Mouse (Mus musculus) ZHBTc4 (cell line): ENCODE measurements around the gene Nudcd2.
"Not testable (repeated sequence)": the region's sequence is repeated elsewhere in the genome, so short reads cannot be mapped to it uniquely, and the experiment has no call there.

Experiments
- DNase-seq: peaks from one replicate; pipeline ENCODE4 v3.0.0-alpha.2; 2011; ENCODE audit warnings: low read depth, low spot score

The Nudcd2 gene

DNA sequence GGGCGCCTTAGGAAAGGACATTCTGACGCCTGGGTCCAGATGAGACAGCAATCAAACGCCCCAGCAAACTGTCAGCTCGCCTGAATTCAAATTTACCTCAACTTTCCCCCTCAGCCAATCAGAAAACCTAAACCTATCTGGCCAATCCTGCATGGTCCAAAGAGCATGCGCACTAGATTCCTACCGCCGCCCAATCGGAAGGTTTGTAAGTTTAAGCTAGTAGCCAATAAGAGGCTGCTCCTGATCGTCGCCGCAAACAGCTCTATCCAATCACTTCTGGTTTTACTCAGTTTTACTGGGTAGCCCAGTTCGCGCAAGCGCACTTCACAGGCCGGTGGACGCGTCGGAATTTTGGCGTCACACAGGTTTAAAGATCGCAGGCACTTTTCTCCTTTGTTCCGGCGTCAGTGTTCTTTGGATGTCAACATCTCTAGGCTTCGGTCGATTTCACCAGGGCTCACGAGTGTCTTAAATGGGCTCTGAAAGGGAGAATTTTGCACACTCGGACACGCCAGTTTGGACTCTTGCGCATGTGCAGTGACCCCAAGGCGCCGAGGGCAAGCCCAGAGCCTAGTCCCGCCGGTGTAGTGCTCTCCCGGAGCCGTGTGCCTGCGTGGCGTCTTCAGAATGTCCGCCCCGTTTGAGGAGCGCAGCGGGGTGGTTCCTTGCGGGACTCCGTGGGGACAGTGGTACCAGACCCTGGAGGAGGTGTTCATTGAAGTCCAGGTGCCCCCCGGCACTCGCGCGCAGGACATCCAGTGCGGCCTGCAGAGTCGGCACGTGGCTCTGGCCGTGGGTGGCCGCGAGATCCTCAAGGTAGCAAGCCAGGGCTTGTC is at the start of gene Nudcd2, which contains the start of gene Hmmr:
Gene Nudcd2 (plus strand): TSS at position 329 of the 836 bp plus-strand sequence.
Gene Hmmr (minus strand): TSS at position 84 of the 836 bp plus-strand sequence.
- peak; percentile 99 for DNase-seq

DNA sequence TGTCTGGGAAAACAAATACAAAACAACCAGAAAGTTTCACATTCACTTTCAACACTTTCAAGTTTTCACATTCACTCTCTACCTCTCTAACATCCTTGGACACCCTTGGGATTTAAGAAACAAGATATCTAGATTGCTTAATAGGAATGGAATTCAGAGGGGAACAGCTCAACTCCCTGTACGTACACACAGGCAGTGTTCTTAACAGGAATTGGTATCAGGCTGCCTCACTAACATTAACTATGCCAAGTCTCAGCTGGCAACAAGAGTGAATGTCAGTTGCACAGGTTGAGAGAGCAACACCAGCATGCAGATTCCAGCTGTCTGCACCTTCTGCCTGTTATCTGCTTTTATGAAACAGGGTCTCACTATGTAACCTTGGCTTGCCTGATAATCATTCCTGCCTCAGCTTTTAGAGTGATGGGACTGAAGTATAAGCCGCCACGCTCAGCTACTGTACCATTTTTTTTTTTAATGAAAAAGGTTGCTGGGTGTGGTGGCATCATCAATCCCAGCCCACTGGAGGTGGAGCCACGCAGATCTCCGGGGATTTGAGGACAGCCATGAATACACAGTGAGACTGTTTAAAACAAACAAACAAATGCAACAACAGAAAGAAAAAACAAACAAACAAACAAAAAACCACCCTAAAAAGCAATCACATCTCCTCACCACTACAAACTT is 42.9 kb upstream of the Nudcd2 start:
- DNase-seq, result peak; percentile 14

- peak; percentile 66 for DNase-seq
These were observed 41.4 kb upstream of the Nudcd2 start for GRCm38 (mm10) chr11:40692101-40692509.

DNA sequence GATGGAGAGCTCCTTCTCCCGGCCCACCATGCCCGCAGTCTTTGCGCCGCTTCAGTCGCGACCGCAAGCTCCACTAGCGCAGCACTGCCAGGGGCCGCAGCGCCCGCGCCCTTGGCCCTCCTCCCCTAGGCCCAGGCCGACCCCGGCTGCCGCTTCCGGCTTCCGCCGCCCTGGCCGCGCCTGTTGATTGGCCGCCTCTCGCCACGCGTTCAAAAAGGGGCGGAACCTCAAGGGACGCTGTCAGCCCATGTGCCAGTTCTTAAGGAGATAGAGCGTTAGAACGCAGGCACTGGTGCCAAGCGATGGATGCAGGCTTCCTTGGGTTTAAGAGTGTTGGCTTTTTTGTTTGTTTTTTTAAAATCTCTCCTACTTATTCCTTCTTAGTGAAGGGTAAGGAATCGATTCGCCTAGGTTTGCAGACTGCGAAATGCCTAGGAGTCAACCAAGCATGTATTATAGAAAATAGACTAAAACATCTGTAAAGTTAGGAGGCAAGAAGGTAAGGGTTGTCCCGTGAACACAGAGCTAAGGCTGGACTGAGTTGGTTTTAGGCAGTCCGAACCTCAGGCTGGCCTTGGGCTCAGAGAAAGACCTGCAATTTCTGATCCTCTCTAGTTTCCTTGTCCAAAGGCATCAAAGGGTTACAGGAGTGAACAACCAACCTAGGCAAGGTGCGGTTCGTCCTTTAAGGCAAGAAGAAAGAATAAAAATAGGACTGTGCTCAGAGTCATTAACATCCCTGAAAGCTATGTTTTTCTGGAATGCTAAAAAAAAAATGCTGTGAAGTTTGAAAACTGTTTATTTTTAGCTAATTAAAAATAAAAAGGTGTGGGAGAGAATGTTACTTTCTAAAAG is 40.7 kb upstream of the Nudcd2 start:
- peak; percentile 97 for DNase-seq

GRCm38 (mm10) chr11:40693366-40693951 is 40.0 kb upstream of the Nudcd2 start:
- peak; percentile 64 for DNase-seq

- DNase-seq, result peak; percentile 94
These were observed 39.0 kb upstream of the Nudcd2 start for GRCm38 (mm10) chr11:40694311-40695087.

- DNase-seq, result no peak
These were observed 38.4 kb upstream of the Nudcd2 start, which contains the start of gene Mat2b for GRCm38 (mm10) chr11:40695103-40695502. Gene Mat2b (minus strand): TSS chr11:40695203.

GRCm38 (mm10) chr11:40709899-40710298 is 23.6 kb upstream of the Nudcd2 start:
- not testable (repeated sequence) for DNase-seq

DNA sequence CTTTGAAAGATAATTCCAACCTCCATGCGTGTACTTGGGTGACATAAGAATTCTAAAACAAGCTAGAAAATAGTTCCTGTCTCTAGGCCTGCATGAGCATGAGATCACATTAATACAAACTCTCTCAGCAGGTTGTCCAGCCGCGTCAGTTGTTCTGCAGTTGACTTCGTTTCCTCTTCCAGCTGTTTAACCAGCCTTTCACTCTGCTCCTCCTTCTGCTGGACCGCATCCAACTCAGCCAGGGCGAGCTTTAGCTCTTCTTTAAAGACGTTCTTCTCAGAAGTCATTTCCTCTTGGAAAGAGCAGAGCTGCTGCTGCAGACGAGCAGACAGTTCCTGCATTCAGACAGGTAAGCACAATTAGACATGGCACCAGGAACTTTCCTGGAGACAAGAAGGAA is 19.6 kb upstream of the Nudcd2 start:
- no peak for DNase-seq

DNA sequence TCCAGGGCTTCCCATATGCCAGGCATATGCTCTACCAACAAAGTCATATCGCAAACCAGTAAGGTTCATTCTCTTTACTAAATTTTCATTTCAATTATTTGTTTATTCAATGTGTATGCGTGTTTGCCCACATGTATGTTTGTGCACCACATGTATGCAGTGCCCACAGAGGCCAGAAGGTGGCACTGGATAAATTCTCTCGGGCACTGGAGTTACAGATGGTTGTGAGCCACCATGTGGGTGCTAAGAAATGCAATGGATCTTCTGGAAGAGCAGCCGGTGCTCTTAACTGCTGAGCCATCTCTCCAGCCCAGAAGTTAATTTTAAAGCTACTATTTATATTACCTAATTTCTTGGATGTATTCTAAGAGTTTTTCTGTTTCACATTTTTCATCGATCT is 17.9 kb upstream of the Nudcd2 start:
- peak; percentile 67 for DNase-seq

- DNase-seq, result no peak
These were observed 15.1 kb upstream of the Nudcd2 start for GRCm38 (mm10) chr11:40718324-40718723.

DNA sequence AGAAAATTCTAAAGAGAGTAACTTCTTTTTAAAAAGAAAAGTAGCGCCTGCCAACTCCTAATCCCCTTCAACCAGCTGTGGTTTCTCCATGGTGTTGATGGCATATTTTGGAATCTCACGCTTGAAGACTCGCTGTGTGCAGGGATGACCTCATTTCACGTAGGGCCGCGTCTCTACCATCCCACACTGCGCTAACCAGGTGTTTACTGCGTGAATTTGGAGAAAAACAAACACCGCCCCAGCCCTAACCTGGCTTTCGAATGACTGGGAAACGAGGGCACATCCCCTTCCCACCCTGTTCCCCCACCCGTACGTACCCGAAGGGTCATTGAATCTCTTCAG is 499 bp upstream of the Nudcd2 start:
- DNase-seq, result no peak

GRCm38 (mm10) chr11:40734251-40734752 is 835 bp downstream of the Nudcd2 start:
- DNase-seq, result no peak

- peak; percentile 93 for DNase-seq
These were observed 3.9 kb downstream of the Nudcd2 start for GRCm38 (mm10) chr11:40737369-40737768.

DNA sequence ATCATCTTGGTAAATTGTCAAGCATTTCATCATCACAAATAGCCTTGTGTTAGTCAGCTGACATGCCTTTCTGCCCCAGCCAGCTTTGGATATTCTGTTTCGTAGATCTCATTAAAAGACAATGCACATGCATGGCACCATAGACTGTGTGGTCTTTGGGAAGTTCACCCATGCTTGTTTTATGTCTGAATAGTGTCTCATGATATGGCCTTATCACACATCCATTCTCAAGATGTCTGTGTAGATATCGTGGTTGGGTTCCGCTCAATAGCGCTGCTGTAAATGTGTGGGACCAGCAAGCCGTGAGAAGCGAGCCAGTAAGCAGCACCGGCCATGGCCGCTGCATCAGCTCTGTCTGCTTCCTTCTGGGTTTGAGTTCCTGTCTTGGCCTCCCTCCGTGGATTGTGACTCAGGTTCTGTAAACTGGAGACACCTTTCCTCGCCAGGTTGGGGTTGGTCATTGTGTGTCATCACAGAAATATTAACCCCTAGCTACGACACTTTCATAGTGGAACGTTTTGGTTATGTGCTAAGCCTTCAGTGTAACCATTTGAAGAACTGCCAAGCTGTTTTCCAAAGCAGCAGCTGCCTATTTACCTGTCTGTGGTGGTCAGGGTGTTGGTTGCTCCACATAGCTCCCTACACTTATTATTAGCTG is 8.3 kb downstream of the Nudcd2 start:
- no peak for DNase-seq

DNA sequence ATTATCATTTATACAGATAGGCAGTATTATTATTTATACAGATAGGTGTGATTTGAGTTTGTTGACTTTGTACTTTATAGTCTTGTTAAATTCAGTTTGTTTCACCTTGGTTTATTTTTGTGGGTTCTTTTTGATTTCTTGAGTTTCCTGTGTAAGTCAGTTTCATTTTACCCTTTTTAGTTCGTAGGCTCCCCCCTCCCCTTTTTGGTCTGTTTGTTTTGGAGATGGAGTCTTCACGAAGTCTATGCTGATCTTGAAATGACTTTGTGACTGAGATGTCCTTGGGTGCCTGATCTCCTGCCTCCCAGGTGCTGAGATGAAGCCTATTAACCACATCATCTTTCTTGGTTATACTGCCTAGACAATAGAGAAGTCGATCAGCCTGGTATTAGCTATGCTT is 10.9 kb downstream of the Nudcd2 start:
- DNase-seq, result no peak

GRCm38 (mm10) chr11:40746361-40746760 is 12.9 kb downstream of the Nudcd2 start:
- no peak for DNase-seq

DNA sequence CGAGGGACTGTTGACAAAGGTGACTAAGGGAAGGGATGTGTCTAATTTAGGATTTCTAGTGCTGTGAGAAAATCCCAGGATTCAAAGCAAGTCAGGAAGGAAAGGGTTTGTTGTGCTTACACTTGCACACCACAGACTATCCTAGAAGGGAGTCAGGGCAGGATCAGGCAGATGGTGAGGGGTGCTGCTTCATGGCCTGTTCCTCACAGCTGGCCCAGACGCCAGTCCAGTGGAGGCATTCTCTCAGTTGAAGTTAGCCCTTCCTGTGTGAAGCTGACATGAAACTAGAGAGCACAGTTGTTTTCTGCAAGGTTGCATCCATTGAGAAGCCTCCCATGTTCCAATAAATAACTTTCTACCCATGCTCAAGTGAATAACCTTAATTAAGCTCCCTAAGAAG is 14.2 kb downstream of the Nudcd2 start:
- DNase-seq, result peak; percentile 47

DNA sequence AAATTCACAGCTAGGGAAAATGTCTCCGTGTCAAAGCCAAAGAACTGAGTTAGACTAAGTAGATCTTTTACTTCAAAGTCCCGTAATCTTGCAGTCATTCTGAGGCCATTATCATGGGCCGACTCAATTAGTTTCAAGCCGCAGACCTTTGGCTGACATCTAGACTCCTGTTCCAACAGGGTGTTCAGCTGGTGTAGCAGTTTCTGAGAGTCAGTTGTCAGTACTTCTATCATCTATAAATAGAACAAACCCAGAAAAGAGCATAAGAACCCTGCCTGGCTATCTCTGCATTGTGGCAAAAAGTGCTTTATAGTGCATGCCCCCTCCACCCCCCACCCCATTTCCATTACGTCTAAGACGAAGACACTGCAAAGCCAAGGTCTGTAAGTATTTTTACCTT is 20.4 kb downstream of the Nudcd2 start:
- DNase-seq, result no peak

DNA sequence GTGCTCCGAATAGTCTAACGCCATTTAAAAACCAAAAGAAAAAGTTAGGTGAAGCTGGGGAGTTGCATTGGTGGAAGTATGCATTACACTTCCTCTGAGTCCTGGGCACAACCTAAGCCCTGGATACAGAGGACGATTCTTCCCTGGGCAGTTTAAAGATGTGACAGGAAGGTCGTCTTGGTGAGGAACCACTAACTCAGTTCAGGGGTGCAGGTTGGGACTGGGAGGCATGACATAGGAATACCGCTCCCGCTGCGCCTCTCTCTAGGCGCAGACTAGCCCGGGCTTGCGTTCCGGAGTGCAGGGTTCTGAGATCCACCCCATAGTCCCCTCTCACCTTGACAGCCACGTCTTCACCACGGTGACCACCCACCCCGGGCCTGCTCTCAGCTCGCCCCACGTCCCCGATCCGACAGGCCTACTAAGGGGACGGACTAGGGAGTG is 21.2 kb downstream of the Nudcd2 start:
- DNase-seq, result peak; percentile 65
